ENCODE assay signal across 9 mouse cellular contexts in the genomic region with DNA sequence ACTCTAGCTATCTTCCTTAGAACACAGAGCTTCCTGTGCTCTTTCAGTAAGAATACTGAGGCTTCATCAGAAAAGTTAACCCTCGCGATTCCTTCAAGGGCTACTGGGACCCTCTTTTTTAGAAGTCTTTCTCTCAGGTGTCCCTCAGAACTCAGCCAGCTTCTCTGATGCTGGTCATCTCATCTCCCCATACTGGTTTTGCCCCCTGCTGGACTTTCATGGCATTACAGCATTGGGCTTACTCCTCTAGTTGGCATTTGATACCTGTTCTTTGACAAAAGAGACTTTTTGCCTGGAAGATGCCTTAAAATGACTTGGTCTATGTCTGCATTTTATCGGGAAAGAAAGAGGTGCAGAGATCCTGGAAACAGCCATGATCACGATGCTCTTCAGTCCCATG. TPM values are rescaled to one million over a fixed set of nuclear protein-coding genes. Genes with fewer than 3 reads are reported as not detected.
A peak's percentile ranks its signal among the peaks of the same experiment; 100 is the strongest.
DNase-seq lines count a peak whose midpoint lies in the region; ATAC-seq and TF ChIP-seq lines count a peak whose summit lies in the region.
"Had no signal": no experiment of that assay in that cellular context is flagged by ENCODE, and none has a peak within 500 bp of the region (broad histone marks: within the 10 kb centered on the region; RNA-seq: fewer than 3 reads in every experiment).

No protein-coding gene starts in this region.

- TF ChIP-seq POLR2A in liver, adult 2 months (IDR thresholded peaks at IDR 0.05; ENCODE audit: extremely low read depth, insufficient read depth, low read length): no peak

- H3K9ac ChIP-seq in forebrain, embryonic 12.5 days: no peak overlapping the region
- no peak overlapping the region for H3K9ac ChIP-seq in liver, adult 2 months (ENCODE audit: low read depth, low read length)
- H3K9ac ChIP-seq in liver, embryonic 12.5 days: no peak overlapping the region
- no peak overlapping the region for H3K9ac ChIP-seq in liver, postnatal 0 days (replicated peaks)
- H3K9ac ChIP-seq: lung, embryonic 15.5 days had no signal

- TF ChIP-seq CTCF in liver, adult 2 months (IDR thresholded peaks at IDR 0.05; ENCODE audit: low read depth, low read length): peak; percentile 40; the same call in 1 of the 2 replicates
- peak; percentile 75 for TF ChIP-seq CTCF in liver, postnatal 0 days (IDR thresholded peaks at IDR 0.05; ENCODE audit: low read depth)

- no peaks in the 10 kb centered on the region for H3K27me3 ChIP-seq in forebrain, embryonic 10.5 days (ENCODE audit: poor library complexity, severe bottlenecking)
- no peaks in the 10 kb centered on the region for H3K27me3 ChIP-seq in forebrain, embryonic 12.5 days
- no peaks in the 10 kb centered on the region for H3K27me3 ChIP-seq in liver, adult 2 months (ENCODE audit: control insufficient read depth, insufficient read depth, low read length)
- H3K27me3 ChIP-seq in liver, embryonic 12.5 days (replicated peaks): no peaks in the 10 kb centered on the region
- no peaks in the 10 kb centered on the region for H3K27me3 ChIP-seq in liver, postnatal 0 days (ENCODE audit: insufficient read depth, low read length)
- H3K27me3 ChIP-seq: lung, embryonic 15.5 days had no signal

- no peak overlapping the region for H3K4me3 ChIP-seq in forebrain, embryonic 10.5 days
- H3K4me3 ChIP-seq in forebrain, embryonic 12.5 days (replicated peaks): no peak overlapping the region
- no peak overlapping the region for H3K4me3 ChIP-seq in liver, adult 2 months (ENCODE audit: insufficient read depth, low read depth, low read length)
- no peak overlapping the region for H3K4me3 ChIP-seq in liver, embryonic 12.5 days
- no peak overlapping the region for H3K4me3 ChIP-seq in liver, postnatal 0 days (ENCODE audit: low read depth, low read length)
- H3K4me3 ChIP-seq: lung, embryonic 15.5 days had no signal

- peaks cover 12% of the 10 kb centered on the region for H3K4me1 ChIP-seq in forebrain, embryonic 10.5 days
- H3K4me1 ChIP-seq in forebrain, embryonic 12.5 days: peaks cover 9% of the 10 kb centered on the region; the same call in 1 of the 2 replicates
- no peaks in the 10 kb centered on the region for H3K4me1 ChIP-seq in liver, adult 2 months (ENCODE audit: control insufficient read depth, insufficient read depth, low read length)
- H3K4me1 ChIP-seq in liver, embryonic 12.5 days: no peaks in the 10 kb centered on the region
- no peaks in the 10 kb centered on the region for H3K4me1 ChIP-seq in liver, postnatal 0 days (ENCODE audit: insufficient read depth)
- H3K4me1 ChIP-seq: lung, embryonic 15.5 days had no signal

- no peak overlapping the region for H3K27ac ChIP-seq in forebrain, embryonic 10.5 days
- no peak overlapping the region for H3K27ac ChIP-seq in forebrain, embryonic 12.5 days
- no peak overlapping the region for H3K27ac ChIP-seq in liver, adult 2 months (replicated peaks; ENCODE audit: insufficient read depth, low read depth, low read length)
- H3K27ac ChIP-seq in liver, embryonic 12.5 days: no peak overlapping the region
- no peak overlapping the region for H3K27ac ChIP-seq in liver, postnatal 0 days (ENCODE audit: low read depth)
- H3K27ac ChIP-seq: lung, embryonic 15.5 days had no signal

- no peaks in the 10 kb centered on the region for H3K79me2 ChIP-seq in liver, adult 2 months (ENCODE audit: control insufficient read depth, insufficient read depth, low read length)

- H3K9me3 ChIP-seq in forebrain, embryonic 10.5 days: no peaks in the 10 kb centered on the region
- no peaks in the 10 kb centered on the region for H3K9me3 ChIP-seq in forebrain, embryonic 12.5 days
- H3K9me3 ChIP-seq in liver, embryonic 12.5 days (replicated peaks): no peaks in the 10 kb centered on the region
- H3K9me3 ChIP-seq in liver, postnatal 0 days (ENCODE audit: low read length): no peaks in the 10 kb centered on the region
- H3K9me3 ChIP-seq: lung, embryonic 15.5 days had no signal

- no peak overlapping the region for H3K4me2 ChIP-seq in forebrain, embryonic 12.5 days
- no peak overlapping the region for H3K4me2 ChIP-seq in liver, embryonic 12.5 days
- no peak overlapping the region for H3K4me2 ChIP-seq in liver, postnatal 0 days (ENCODE audit: low read depth, low read length)
- H3K4me2 ChIP-seq: lung, embryonic 15.5 days had no signal

- no peak for TF ChIP-seq EP300 in liver, postnatal 0 days (IDR thresholded peaks at IDR 0.05; ENCODE audit: low read depth)

- peaks cover 66% of the 10 kb centered on the region for H3K36me3 ChIP-seq in forebrain, embryonic 10.5 days (replicated peaks)
- peaks cover 37% of the 10 kb centered on the region for H3K36me3 ChIP-seq in forebrain, embryonic 12.5 days (replicated peaks)
- H3K36me3 ChIP-seq in liver, adult 2 months (ENCODE audit: control insufficient read depth, insufficient read depth, low read length): no peaks in the 10 kb centered on the region
- H3K36me3 ChIP-seq in liver, embryonic 12.5 days: peaks cover 35% of the 10 kb centered on the region
- H3K36me3 ChIP-seq in liver, postnatal 0 days (replicated peaks; ENCODE audit: insufficient read depth, low read length): no peaks in the 10 kb centered on the region

- no peak for ATAC-seq in forebrain, embryonic 12.5 days (ENCODE audit: low FRiP score)
- no peak for ATAC-seq in liver, embryonic 12.5 days
- ATAC-seq in liver, postnatal 0 days: no peak

- DNase-seq in forebrain, embryonic 10.5 days (ENCODE audit: extremely low spot score, low spot score): peak; percentile 27
- peak; percentile 41 for DNase-seq in liver, adult 2 months (ENCODE audit: extremely low read depth, low read depth, low spot score)
- peak; percentile 75 for DNase-seq in adrenal gland, postnatal 10 days
- peak; percentile 51 to 65 for DNase-seq in frontal cortex, postnatal 36 days (ENCODE audit: low spot score in 2 of 2)
- DNase-seq in liver, postnatal 0 days: peak; percentile 59
- DNase-seq in thymus, postnatal 25 days: peak; percentile 17

- 79% methylated on average over 4 of the region's 4 CpGs for WGBS in forebrain, embryonic 10.5 days
- 78% methylated on average over 4 of the region's 4 CpGs for WGBS in forebrain, embryonic 12.5 days
- 73% methylated on average over 4 of the region's 4 CpGs for WGBS in liver, adult 2 months
- WGBS in liver, embryonic 12.5 days (ENCODE audit: insufficient replicate concordance): 63% methylated on average over 4 of the region's 4 CpGs
- 74% methylated on average over 4 of the region's 4 CpGs for WGBS in liver, postnatal 0 days (ENCODE audit: insufficient replicate concordance)

RNA-seq across cellular contexts. Expression of a gene that starts 16.1 kb away (rescaled TPM):
- 20.1 and 22.3 TPM in 2 replicates for polyA plus RNA-seq in forebrain, embryonic 10.5 days (2016; fragmentation: Nextera tagmentation; extraction: Ambion mirVana)
- 14.1 and 15.4 TPM in 2 replicates for polyA plus RNA-seq in forebrain, embryonic 12.5 days (2016; fragmentation: Nextera tagmentation; extraction: Ambion mirVana)
- 1.7 and 2.1 TPM in 2 replicates for total RNA-seq in liver, adult 2 months (2014; rRNA removed)
- 1.3 and 5.1 TPM in 2 replicates for polyA plus RNA-seq in liver, adult 2 months (2012; rRNA removed)
- 5.1 and 5.8 TPM in 2 replicates for polyA plus RNA-seq in liver, embryonic 12.5 days (2016; fragmentation: Nextera tagmentation; extraction: Ambion mirVana)
- total RNA-seq in adrenal gland, postnatal 10 days (2021): 10 to 100 TPM; 10.9 to 15.3 TPM
- polyA plus RNA-seq in liver, postnatal 0 days (2015; fragmentation: Nextera tagmentation; extraction: Ambion mirVana): 0.45 and 0.63 TPM in 2 replicates

RNA-seq across cellular contexts. Expression of a gene that starts 17.7 kb away (rescaled TPM):
- 28.8 and 31.5 TPM in 2 replicates for polyA plus RNA-seq in forebrain, embryonic 10.5 days (2016; fragmentation: Nextera tagmentation; extraction: Ambion mirVana)
- polyA plus RNA-seq in forebrain, embryonic 12.5 days (2016; fragmentation: Nextera tagmentation; extraction: Ambion mirVana): 23.4 and 24.2 TPM in 2 replicates
- total RNA-seq in liver, adult 2 months (2014; rRNA removed): 4.2 and 5.6 TPM in 2 replicates
- polyA plus RNA-seq in liver, adult 2 months (2012; rRNA removed): 2.3 and 5.9 TPM in 2 replicates
- polyA plus RNA-seq in liver, embryonic 12.5 days (2016; fragmentation: Nextera tagmentation; extraction: Ambion mirVana): 2.9 and 4.3 TPM in 2 replicates
- 10 to 100 TPM; 10.3 to 16.0 TPM for total RNA-seq in adrenal gland, postnatal 10 days (2021)
- 0.47 and 0.65 TPM in 2 replicates for polyA plus RNA-seq in liver, postnatal 0 days (2015; fragmentation: Nextera tagmentation; extraction: Ambion mirVana)

Comparison
In these comparisons a context has a peak if more than half of its experiments do, and no peak if none do; other contexts are left out.
1. DNase-seq: peak in every context shown above with its lines; median percentile 75 in adrenal gland, postnatal 10 days; 59 in liver, postnatal 0 days; 58 in frontal cortex, postnatal 36 days; 41 in liver, adult 2 months; 27 in forebrain, embryonic 10.5 days; 17 in thymus, postnatal 25 days.